Mouse (Mus musculus): ENCODE data around the gene Srrd. TPM values are rescaled to one million over a fixed set of nuclear protein-coding genes. Genes with fewer than 3 reads are reported as not detected.
A peak's percentile ranks its signal among the peaks of the same experiment; 100 is the strongest.

Gene Srrd
- 23.5 and 26.3 TPM in 2 replicates for polyA plus RNA-seq (2012; ENCODE audit: insufficient read depth, low replicate concordance)

GRCm38 (mm10) chr5:112342463-112343204 lies at the start of gene Srrd, which contains the start of gene Hps4:
TSS of gene Srrd (minus strand) at chr5:112343040.
TSS of gene Hps4 (plus strand) at chr5:112343083.
- peaks cover 76% of the 10 kb centered on the region for H3K4me1 ChIP-seq

GRCm38 (mm10) chr5:112391676-112392323 lies 49.0 kb upstream of the Srrd start:
- peaks cover 48% of the 10 kb centered on the region for H3K4me1 ChIP-seq
- peaks cover 90% of the 10 kb centered on the region for H3K27me3 ChIP-seq (replicated peaks)
- H3K4me3 ChIP-seq (replicated peaks): peak overlapping the region; percentile 51
- TF ChIP-seq FLI1 (IDR thresholded peaks at IDR 0.05; ENCODE audit: low read length) (no peak), GATA1 (IDR thresholded peaks at IDR 0.05; ENCODE audit: borderline replicate concordance, low read length) (no peak)
- peaks cover 26% of the 10 kb centered on the region for H3K9me3 ChIP-seq
- H3K36me3 ChIP-seq (replicated peaks; ENCODE audit: low read length): peaks cover 2% of the 10 kb centered on the region

More at GRCm38 (mm10) chr5:112342463-112343204, at the start of gene Srrd, which contains the start of gene Hps4:
- Histone ChIP-seq H3K9me3 (no peaks in the 10 kb centered on the region), H3K36me3 (replicated peaks; ENCODE audit: low read length) (peaks cover 74% of the 10 kb centered on the region), H3K4me3 (replicated peaks) (peak within 1 kb of the TSS; percentile 96), H3K27me3 (replicated peaks) (no peaks in the 10 kb centered on the region)
- TF ChIP-seq GATA1 (IDR thresholded peaks at IDR 0.05; ENCODE audit: borderline replicate concordance, low read length) (no peak), FLI1 (IDR thresholded peaks at IDR 0.05; ENCODE audit: low read length) (no peak)

- Histone ChIP-seq H3K27me3 (replicated peaks) (peaks cover 85% of the 10 kb centered on the region), H3K36me3 (replicated peaks; ENCODE audit: low read length) (peaks cover 10% of the 10 kb centered on the region), H3K4me1 (peaks cover 49% of the 10 kb centered on the region), H3K4me3 (replicated peaks) (no peak overlapping the region), H3K9me3 (peaks cover 23% of the 10 kb centered on the region)
- TF ChIP-seq FLI1 (IDR thresholded peaks at IDR 0.05; ENCODE audit: low read length) (no peak), GATA1 (IDR thresholded peaks at IDR 0.05; ENCODE audit: borderline replicate concordance, low read length) (no peak)
These were observed 48.2 kb upstream of the Srrd start for GRCm38 (mm10) chr5:112391002-112391401.

DNA sequence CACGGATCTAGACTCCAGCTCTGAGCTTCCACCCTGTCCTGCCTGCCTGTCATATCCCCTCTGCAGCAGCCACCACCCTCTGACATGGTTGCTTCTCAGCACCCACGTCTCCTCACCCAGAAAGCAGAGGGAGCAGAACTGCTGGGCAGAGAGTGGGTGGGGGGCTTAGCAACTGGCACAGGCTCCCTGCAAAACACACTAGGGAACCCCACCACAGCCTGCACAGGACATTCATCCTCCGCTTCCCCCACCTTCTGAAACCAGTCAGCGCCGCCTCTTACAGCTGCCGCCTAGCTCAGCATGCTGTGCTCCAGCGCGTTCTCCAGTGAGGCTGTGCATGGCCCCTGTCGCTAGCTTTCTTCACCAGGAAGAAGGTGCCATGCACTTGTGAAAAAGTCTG lies 46.5 kb upstream of the Srrd start:
- TF ChIP-seq GATA1 (IDR thresholded peaks at IDR 0.05; ENCODE audit: borderline replicate concordance, low read length) (no peak), FLI1 (IDR thresholded peaks at IDR 0.05; ENCODE audit: low read length) (no peak)
- Histone ChIP-seq H3K4me3 (replicated peaks) (no peak overlapping the region), H3K9me3 (peaks cover 27% of the 10 kb centered on the region), H3K27me3 (replicated peaks) (peaks cover 68% of the 10 kb centered on the region), H3K4me1 (peaks cover 55% of the 10 kb centered on the region), H3K36me3 (replicated peaks; ENCODE audit: low read length) (peaks cover 26% of the 10 kb centered on the region)

DNA sequence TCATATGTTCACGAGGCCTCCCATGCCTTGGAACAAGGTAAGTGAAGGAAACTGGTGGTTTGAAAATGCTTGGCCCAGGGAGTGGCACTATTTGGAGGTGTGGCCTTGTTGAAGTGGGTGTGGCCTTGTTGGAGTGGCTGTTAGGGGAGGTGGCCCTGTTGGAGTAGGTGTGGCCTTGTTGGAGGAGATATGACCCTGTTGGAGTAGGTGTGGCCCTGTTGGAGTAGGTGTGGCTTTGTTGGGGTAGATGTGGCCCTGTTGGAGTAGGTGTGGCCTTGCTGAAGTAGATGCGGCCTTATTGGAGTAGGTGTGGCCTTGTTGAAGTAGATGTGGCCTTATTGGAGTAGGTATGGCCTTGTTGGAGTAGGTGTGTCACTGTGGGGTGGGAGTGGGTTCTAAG lies 43.1 kb upstream of the Srrd start:
- TF ChIP-seq GATA1 (IDR thresholded peaks at IDR 0.05; ENCODE audit: borderline replicate concordance, low read length) (no peak), FLI1 (IDR thresholded peaks at IDR 0.05; ENCODE audit: low read length) (no peak)
- Histone ChIP-seq H3K4me3 (replicated peaks) (no peak overlapping the region), H3K9me3 (peaks cover 16% of the 10 kb centered on the region), H3K36me3 (replicated peaks; ENCODE audit: low read length) (peaks cover 57% of the 10 kb centered on the region), H3K27me3 (replicated peaks) (peaks cover 34% of the 10 kb centered on the region), H3K4me1 (peaks cover 72% of the 10 kb centered on the region)

DNA sequence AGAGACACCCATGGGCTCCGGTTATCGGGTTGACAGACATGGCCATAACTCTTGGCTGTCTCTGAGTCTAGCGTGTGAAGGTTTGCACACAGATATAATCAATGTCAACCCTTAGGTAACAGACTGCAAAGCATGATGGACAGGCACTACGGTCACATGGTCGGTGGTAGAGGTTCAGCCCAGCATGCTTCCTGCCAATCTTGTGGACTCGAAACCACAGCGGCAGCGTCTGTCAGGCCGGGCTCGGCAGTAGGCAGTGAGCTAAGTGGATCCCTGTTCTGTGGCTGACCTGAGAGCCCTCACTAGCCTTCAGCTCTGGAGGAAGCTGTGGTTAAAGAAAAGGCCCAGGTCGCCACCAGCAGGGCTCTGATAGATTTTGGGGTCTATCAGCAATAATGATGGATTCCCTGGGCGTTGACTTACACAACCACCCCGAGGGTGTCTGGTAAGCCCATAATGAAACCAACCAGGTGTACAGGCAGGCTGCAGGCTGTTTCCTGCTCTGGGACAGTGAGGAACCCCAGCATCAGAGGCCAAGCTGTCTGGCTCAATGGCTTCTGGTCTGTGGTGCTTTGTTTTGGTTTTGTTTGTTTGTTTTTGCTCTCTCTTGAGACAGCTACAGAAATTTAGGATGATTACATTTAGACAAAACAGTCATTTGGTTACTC lies 42.1 kb upstream of the Srrd start:
- Histone ChIP-seq H3K36me3 (replicated peaks; ENCODE audit: low read length) (peaks cover 67% of the 10 kb centered on the region), H3K4me1 (peaks cover 74% of the 10 kb centered on the region), H3K27me3 (replicated peaks) (peaks cover 28% of the 10 kb centered on the region), H3K9me3 (peaks cover 15% of the 10 kb centered on the region), H3K4me3 (replicated peaks) (peak overlapping the region; percentile 79)
- no peak for TF ChIP-seq GATA1 (IDR thresholded peaks at IDR 0.05; ENCODE audit: borderline replicate concordance, low read length)
- TF ChIP-seq FLI1 (IDR thresholded peaks at IDR 0.05; ENCODE audit: low read length): no peak

DNA sequence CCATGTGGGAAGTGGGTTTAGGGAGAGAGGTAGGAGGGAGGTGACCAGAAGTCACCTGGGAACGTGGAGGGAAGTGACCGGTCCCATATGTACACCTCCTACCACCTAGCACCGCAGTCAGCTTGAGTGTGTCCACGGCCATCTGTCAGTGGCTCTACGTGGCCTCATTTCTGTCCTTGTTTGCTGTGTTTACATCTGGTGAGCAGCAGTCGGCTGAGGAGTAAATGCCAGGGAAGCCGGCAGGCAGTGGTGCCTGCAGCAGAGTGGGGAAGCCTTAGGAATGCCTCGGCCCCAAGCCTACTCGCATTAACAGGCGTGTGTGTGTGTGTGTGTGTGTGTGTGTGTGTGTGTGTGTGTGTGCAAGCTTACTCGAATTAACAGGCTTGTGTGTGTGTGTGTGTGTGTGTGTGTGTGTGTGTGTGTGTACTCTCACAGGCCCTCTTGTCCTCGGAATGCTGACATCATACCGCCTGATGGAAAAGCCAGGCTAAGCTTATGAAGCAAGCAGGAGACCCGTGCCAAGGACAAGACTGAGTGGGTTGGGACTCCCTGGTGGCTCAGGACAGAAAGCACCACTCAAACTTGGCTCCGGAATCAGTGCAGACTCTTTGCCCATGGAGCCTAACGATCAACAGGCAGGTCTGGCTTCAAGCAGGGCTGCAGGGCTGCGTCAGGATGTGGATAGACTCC lies 39.9 kb upstream of the Srrd start:
- peaks cover 10% of the 10 kb centered on the region for H3K27me3 ChIP-seq (replicated peaks)
- no peak overlapping the region for H3K4me3 ChIP-seq (replicated peaks)
- H3K4me1 ChIP-seq: peaks cover 81% of the 10 kb centered on the region
- peaks cover 89% of the 10 kb centered on the region for H3K36me3 ChIP-seq (replicated peaks; ENCODE audit: low read length)
- no peak for TF ChIP-seq GATA1 (IDR thresholded peaks at IDR 0.05; ENCODE audit: borderline replicate concordance, low read length)
- no peak for TF ChIP-seq FLI1 (IDR thresholded peaks at IDR 0.05; ENCODE audit: low read length)
- H3K9me3 ChIP-seq: peaks cover 15% of the 10 kb centered on the region

DNA sequence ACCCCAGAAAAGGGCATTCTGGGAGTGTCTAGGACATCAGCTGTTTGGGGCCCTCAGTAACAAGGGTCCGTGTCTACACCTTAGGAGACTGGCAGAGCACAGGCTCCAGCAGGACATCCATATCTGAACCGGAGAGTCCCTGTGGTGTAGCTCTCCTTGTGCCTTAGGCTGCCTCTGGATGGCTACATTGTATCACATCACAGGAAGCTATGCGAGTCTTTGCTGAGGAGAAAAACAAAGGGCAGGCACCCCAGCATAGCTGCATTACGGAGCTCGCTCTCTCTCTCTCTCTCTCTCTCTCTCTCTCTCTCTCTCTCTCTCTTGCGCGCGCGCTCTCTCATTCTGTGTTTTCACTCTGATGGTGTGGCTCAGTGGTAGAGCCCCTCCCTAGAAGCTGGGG lies 39.2 kb upstream of the Srrd start:
- peaks cover 11% of the 10 kb centered on the region for H3K9me3 ChIP-seq

DNA sequence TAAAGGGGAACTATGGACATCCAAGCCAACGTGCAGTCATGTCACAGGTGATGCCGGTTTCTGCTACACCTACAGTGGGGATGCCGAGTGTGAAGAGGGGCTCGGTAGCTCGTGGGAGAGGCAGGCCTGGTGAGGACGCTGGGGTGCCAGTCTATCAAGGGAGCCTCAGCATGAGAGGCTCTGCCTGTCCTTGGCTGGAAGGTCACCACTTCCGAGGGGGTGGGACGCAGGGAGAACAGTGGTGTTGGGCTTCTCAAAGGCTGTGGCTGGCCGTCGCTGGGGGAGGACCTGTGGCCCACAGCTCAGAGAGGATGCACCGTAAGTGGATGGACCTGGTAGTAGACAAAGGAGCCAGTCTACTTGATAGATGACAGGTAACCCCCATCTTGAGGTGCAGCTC lies 38.3 kb upstream of the Srrd start:
- H3K9me3 ChIP-seq: peaks cover 6% of the 10 kb centered on the region; the same call in 1 of the 2 replicates
- peaks cover 97% of the 10 kb centered on the region for H3K36me3 ChIP-seq (replicated peaks; ENCODE audit: low read length)
- no peaks in the 10 kb centered on the region for H3K27me3 ChIP-seq (replicated peaks)
- peaks cover 91% of the 10 kb centered on the region for H3K4me1 ChIP-seq
- no peak overlapping the region for H3K4me3 ChIP-seq (replicated peaks)
- TF ChIP-seq FLI1 (IDR thresholded peaks at IDR 0.05; ENCODE audit: low read length) (no peak), GATA1 (IDR thresholded peaks at IDR 0.05; ENCODE audit: borderline replicate concordance, low read length) (no peak)

More for the DNA sequence above, 39.2 kb upstream of the Srrd start:
- no peak overlapping the region for H3K4me3 ChIP-seq (replicated peaks)
- H3K27me3 ChIP-seq (replicated peaks): peaks cover 5% of the 10 kb centered on the region
- H3K4me1 ChIP-seq: peaks cover 88% of the 10 kb centered on the region
- no peak for TF ChIP-seq FLI1 (IDR thresholded peaks at IDR 0.05; ENCODE audit: low read length)
- TF ChIP-seq GATA1 (IDR thresholded peaks at IDR 0.05; ENCODE audit: borderline replicate concordance, low read length): no peak
- H3K36me3 ChIP-seq (replicated peaks; ENCODE audit: low read length): peaks cover 96% of the 10 kb centered on the region

All from megakaryocyte, embryonic 14.5 days (primary cell).